Mouse (Mus musculus) C2C12 (cell line): ENCODE measurements around the gene Agpat1. TPM values are rescaled to one million over a fixed set of nuclear protein-coding genes. Genes with fewer than 3 reads are reported as not detected.

ENCODE experiments used
- H3K27me3 ChIP-seq: one replicate; pipeline ENCODE4 v1.6.1; 2011; ENCODE audit not compliant: control insufficient read depth, insufficient read depth, insufficient read length
- H3K36me3 ChIP-seq: one replicate; pipeline ENCODE4 v1.6.1; 2011; ENCODE audit not compliant: control insufficient read depth, insufficient read depth
- H3K4me3 ChIP-seq: one replicate; pipeline ENCODE4 v1.5.1; 2011; ENCODE audit warnings: mild to moderate bottlenecking, control low read depth; ENCODE audit not compliant: poor library complexity, insufficient read depth, severe bottlenecking
- H3K79me2 ChIP-seq: one replicate; pipeline ENCODE4 v1.6.1; 2011; ENCODE audit not compliant: control insufficient read depth, insufficient read depth
- H3K79me3 ChIP-seq: one replicate; pipeline ENCODE4 v1.6.1; 2011; ENCODE audit warnings: low read depth, control low read depth
- H3ac ChIP-seq: one replicate; pipeline ENCODE3; 2011; ENCODE audit warnings: low read depth; ENCODE audit not compliant: control insufficient read depth, insufficient read length
- CEBPB ChIP-seq: IDR thresholded peaks from one replicate; pipeline ENCODE4 v1.6.1; 2011; ENCODE audit warnings: low read depth, mild to moderate bottlenecking, control low read depth, moderate library complexity
- CTCF ChIP-seq: IDR thresholded peaks from one replicate; pipeline ENCODE4 v1.5.1; 2011; ENCODE audit not compliant: control insufficient read depth, insufficient read depth, insufficient read length
- FOSL1 ChIP-seq: IDR thresholded peaks from one replicate; pipeline ENCODE4 v1.8.0; 2011; ENCODE audit warnings: mild to moderate bottlenecking, low read length; ENCODE audit not compliant: poor library complexity, insufficient read depth, severe bottlenecking
- MAX ChIP-seq: IDR thresholded peaks from one replicate; pipeline ENCODE4 v1.6.1; 2011; ENCODE audit warnings: mild to moderate bottlenecking, control low read depth
- MYOD1 ChIP-seq: IDR thresholded peaks from one replicate; pipeline ENCODE4 v1.6.1; 2011; ENCODE audit warnings: low read depth; ENCODE audit not compliant: control insufficient read depth, insufficient read length
- MYOG ChIP-seq: IDR thresholded peaks from one replicate; pipeline ENCODE4 v1.6.1; 2011; ENCODE audit not compliant: control insufficient read depth, insufficient read length; ENCODE audit errors: extremely low read depth
- USF1 ChIP-seq: IDR thresholded peaks from one replicate; pipeline ENCODE4 v1.6.1; 2011; ENCODE audit warnings: low read depth, mild to moderate bottlenecking, control low read depth, moderate library complexity
- polyA plus RNA-seq: library from polyadenylated mRNA; unstranded; fragments of >200 nt; fragmentation: generic; extraction: Trizol; gene quantifications from one replicate; pipeline ENCODE4 v1.2.1, GENCODE M21; 2012; ENCODE audit warnings: missing spikeins

Gene Agpat1
- polyA plus RNA-seq, 1 experiment: 73.9 TPM

- no peak for TF ChIP-seq MAX
- no peak for TF ChIP-seq CTCF
- TF ChIP-seq CEBPB: no peak
- TF ChIP-seq FOSL1: no peak
- TF ChIP-seq USF1: no peak
- TF ChIP-seq MYOD1: no peak
- TF ChIP-seq MYOG: no peak
- Histone ChIP-seq H3ac (no peak overlapping the region), H3K79me3 (no peaks in the 10 kb centered on the region), H3K4me3 (no peak overlapping the region), H3K36me3 (no peaks in the 10 kb centered on the region), H3K27me3 (peaks cover 41% of the 10 kb centered on the region), H3K79me2 (no peaks in the 10 kb centered on the region)
Measured at GRCm38 (mm10) chr17:34659181-34659896, 55.3 kb downstream of the Agpat1 start.

DNA sequence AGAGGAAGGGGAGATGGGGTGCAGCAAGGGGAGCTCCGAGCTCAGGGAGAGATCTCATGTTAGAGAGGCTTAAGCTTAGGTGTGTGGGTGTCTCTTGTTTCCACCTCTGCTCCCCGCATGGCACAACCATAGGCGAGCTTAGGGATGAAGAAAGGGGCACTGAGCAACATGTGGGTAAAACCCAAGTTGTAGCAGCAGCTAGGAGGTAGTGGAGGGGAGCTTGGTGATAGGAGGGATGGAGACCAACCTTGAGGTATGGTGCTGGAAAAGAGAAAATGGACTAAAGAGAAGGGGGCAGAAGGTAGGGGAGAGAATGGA lies 55.8 kb downstream of the Agpat1 start:
- Histone ChIP-seq H3K79me3 (no peaks in the 10 kb centered on the region), H3ac (no peak overlapping the region), H3K36me3 (no peaks in the 10 kb centered on the region), H3K4me3 (no peak overlapping the region), H3K79me2 (no peaks in the 10 kb centered on the region), H3K27me3 (peaks cover 45% of the 10 kb centered on the region)
- TF ChIP-seq MAX (no peak), MYOD1 (no peak), MYOG (no peak), FOSL1 (no peak), CTCF (no peak), USF1 (no peak), CEBPB (no peak)

- no peaks in the 10 kb centered on the region for H3K79me2 ChIP-seq
- TF ChIP-seq MAX (no peak), FOSL1 (no peak), MYOG (no peak), CEBPB (no peak), MYOD1 (no peak), USF1 (no peak), CTCF (no peak)
- H3K79me3 ChIP-seq: no peaks in the 10 kb centered on the region
- H3ac ChIP-seq: no peak overlapping the region
- peaks cover 46% of the 10 kb centered on the region for H3K27me3 ChIP-seq
- no peak overlapping the region for H3K4me3 ChIP-seq
- H3K36me3 ChIP-seq: no peaks in the 10 kb centered on the region
Measured at GRCm38 (mm10) chr17:34660259-34660820, 56.3 kb downstream of the Agpat1 start.

- Histone ChIP-seq H3K27me3 (peaks cover 49% of the 10 kb centered on the region), H3K4me3 (no peak overlapping the region)
- TF ChIP-seq FOSL1 (no peak), MYOD1 (no peak), CTCF (no peak), MAX (no peak), USF1 (no peak)
Measured at GRCm38 (mm10) chr17:34661121-34661591, 57.1 kb downstream of the Agpat1 start.

GRCm38 (mm10) chr17:34662468-34662867 lies 58.4 kb downstream of the Agpat1 start:
- Histone ChIP-seq H3ac (no peak overlapping the region), H3K27me3 (peaks cover 46% of the 10 kb centered on the region), H3K79me3 (no peaks in the 10 kb centered on the region), H3K79me2 (no peaks in the 10 kb centered on the region), H3K4me3 (no peak overlapping the region), H3K36me3 (no peaks in the 10 kb centered on the region)
- TF ChIP-seq MYOD1 (no peak), USF1 (no peak), MAX (no peak), CTCF (no peak), FOSL1 (no peak), CEBPB (no peak), MYOG (no peak)

More at GRCm38 (mm10) chr17:34661121-34661591, 57.1 kb downstream of the Agpat1 start:
- Histone ChIP-seq H3ac (peak overlapping the region; percentile 15), H3K79me3 (no peaks in the 10 kb centered on the region), H3K79me2 (no peaks in the 10 kb centered on the region), H3K36me3 (no peaks in the 10 kb centered on the region)

GRCm38 (mm10) chr17:34662978-34663377 lies 58.9 kb downstream of the Agpat1 start:
- Histone ChIP-seq H3K79me3 (no peaks in the 10 kb centered on the region), H3K27me3 (peaks cover 45% of the 10 kb centered on the region), H3ac (no peak overlapping the region), H3K79me2 (no peaks in the 10 kb centered on the region), H3K36me3 (no peaks in the 10 kb centered on the region), H3K4me3 (no peak overlapping the region)
- TF ChIP-seq FOSL1 (no peak), CEBPB (no peak), MAX (no peak), MYOD1 (no peak), CTCF (no peak), USF1 (no peak), MYOG (no peak)

Other genes with a start within 250 kb of the Agpat1 start
- not detected for gene Btnl2, start 249.4 kb upstream of the Agpat1 start, polyA plus RNA-seq
- not detected for gene Btnl1, start 227.1 kb upstream of the Agpat1 start, polyA plus RNA-seq
- not detected for gene BC051142, start 205.4 kb upstream of the Agpat1 start, polyA plus RNA-seq
- gene Btnl4, start 126.9 kb upstream of the Agpat1 start, polyA plus RNA-seq: not detected
- not detected for gene Btnl6, start 86.9 kb upstream of the Agpat1 start, polyA plus RNA-seq
- gene Notch4, start 40.0 kb upstream of the Agpat1 start, polyA plus RNA-seq: 0.51 TPM
- gene Gpsm3, start 14.5 kb upstream of the Agpat1 start, polyA plus RNA-seq: 1.2 TPM
- 18.1 TPM for gene Pbx2, start 13.0 kb upstream of the Agpat1 start, polyA plus RNA-seq
- gene Ager, start 6.4 kb upstream of the Agpat1 start, polyA plus RNA-seq: 0.30 TPM
- 37.1 TPM for gene Rnf5, start 572 bp upstream of the Agpat1 start, polyA plus RNA-seq
- 0.22 TPM for gene Egfl8, start 11.7 kb downstream of the Agpat1 start, polyA plus RNA-seq
- 12.7 TPM for gene Ppt2, start 24.2 kb downstream of the Agpat1 start, polyA plus RNA-seq
- gene Prrt1, start 25.3 kb downstream of the Agpat1 start, polyA plus RNA-seq: not detected
- gene Fkbpl, start 40.5 kb downstream of the Agpat1 start, polyA plus RNA-seq: 9.9 TPM
- 38.3 TPM for gene Atf6b, start 42.9 kb downstream of the Agpat1 start, polyA plus RNA-seq
- 0.02 TPM for gene Tnxb, start 66.3 kb downstream of the Agpat1 start, polyA plus RNA-seq
- not detected for gene C4b, start 139.6 kb downstream of the Agpat1 start, polyA plus RNA-seq
- not detected for gene Cyp21a1, start 200.3 kb downstream of the Agpat1 start, polyA plus RNA-seq
- 35.9 TPM for gene Stk19, start 232.7 kb downstream of the Agpat1 start, polyA plus RNA-seq
- 27.2 TPM for gene Dxo, start 232.8 kb downstream of the Agpat1 start, polyA plus RNA-seq
- 28.1 TPM for gene Skiv2l, start 245.9 kb downstream of the Agpat1 start, polyA plus RNA-seq
- gene Nelfe, start 246.1 kb downstream of the Agpat1 start, polyA plus RNA-seq: 75.1 TPM